Mouse (Mus musculus) heart, postnatal 0 days (tissue): ENCODE data around the gene Negr1. TPM values are rescaled to one million over a fixed set of nuclear protein-coding genes. Genes with fewer than 3 reads are reported as not detected.

Source experiments
- ATAC-seq: fragments of 200-750 bp; cut with Nextera tagmentation; 2 replicates; pipeline ENCODE4 v1.8.0; 2017; ENCODE audit warnings: low read depth, moderate number of reproducible peaks, moderate library complexity; ENCODE audit not compliant: insufficient read depth
- DNase-seq: peaks from one replicate; pipeline ENCODE4 v3.0.0-alpha.2; 2016; ENCODE audit warnings: low spot score
- H3K27ac ChIP-seq: fragments of 300-500 bp; sonication (generic); 2 replicates; pipeline ENCODE4 v1.5.1; 2014; ENCODE audit warnings: low read depth, mild to moderate bottlenecking
- H3K27me3 ChIP-seq: fragments of 300-500 bp; sonication (generic); 2 replicates; pipeline ENCODE4 v1.6.1; 2014; ENCODE audit warnings: low read length, mixed read lengths; ENCODE audit not compliant: control insufficient read depth, insufficient read depth
- H3K36me3 ChIP-seq: fragments of 300-500 bp; sonication (generic); replicated peaks from 2 replicates; pipeline ENCODE4 v1.6.1; 2014; ENCODE audit warnings: low read length, mixed read lengths; ENCODE audit not compliant: control insufficient read depth, insufficient read depth
- H3K4me1 ChIP-seq: fragments of 300-500 bp; sonication (generic); 2 replicates; pipeline ENCODE4 v1.6.1; 2014; ENCODE audit warnings: antibody characterized with exemption; ENCODE audit not compliant: control insufficient read depth, insufficient read depth
- H3K4me2 ChIP-seq: fragments of 300-500 bp; sonication (generic); 2 replicates; pipeline ENCODE4 v1.6.1; 2014; ENCODE audit warnings: low read depth, mild to moderate bottlenecking, low read length, moderate library complexity
- H3K4me3 ChIP-seq: fragments of 300-500 bp; sonication (generic); 2 replicates; pipeline ENCODE4 v1.5.1; 2014; ENCODE audit warnings: low read depth, low read length
- H3K9ac ChIP-seq: fragments of 300-500 bp; sonication (generic); replicated peaks from 2 replicates; pipeline ENCODE4 v1.6.1; 2014; ENCODE audit warnings: low read depth, low read length, mixed read lengths
- H3K9me3 ChIP-seq: fragments of 300-500 bp; sonication (generic); replicated peaks from 2 replicates; pipeline ENCODE4 v1.6.1; 2016; ENCODE audit warnings: low read length; ENCODE audit not compliant: control insufficient read depth
- CTCF ChIP-seq: IDR thresholded peaks from 2 replicates; pipeline ENCODE4 v1.5.1; 2016; ENCODE audit warnings: antibody characterized with exemption, control low read depth, low read depth
- EP300 ChIP-seq: IDR thresholded peaks from 2 replicates; pipeline ENCODE4 v1.6.1; 2016; ENCODE audit warnings: antibody characterized with exemption, low read depth
- WGBS: fragments of 180-500 bp; shearing (Covaris S2); extraction: QIAGEN DNeasy Blood & Tissue Kit; methylation state at CpG from one replicate; pipeline ENCODE4 v1.1.7; 2014; 5-methylcytosine and 5-hydroxymethylcytosine counted together
- polyA plus RNA-seq: library from polyadenylated mRNA; unstranded; fragments of >200 nt; fragmentation: Nextera tagmentation; extraction: Ambion mirVana; gene quantifications from 2 replicates; pipeline ENCODE4 v1.2.1, GENCODE M21; 2015
- total RNA-seq: library from RNA; depleted of rRNA; stranded (reverse); fragments of >200 nt; gene quantifications from 2 replicates; pipeline ENCODE4 v1.2.3, GENCODE M21; 2014; ENCODE audit warnings: low replicate concordance

The Negr1 gene
- total and polyA plus RNA-seq, 2 experiments from 2014 or later = 0.55 to 2.0 TPM

DNA sequence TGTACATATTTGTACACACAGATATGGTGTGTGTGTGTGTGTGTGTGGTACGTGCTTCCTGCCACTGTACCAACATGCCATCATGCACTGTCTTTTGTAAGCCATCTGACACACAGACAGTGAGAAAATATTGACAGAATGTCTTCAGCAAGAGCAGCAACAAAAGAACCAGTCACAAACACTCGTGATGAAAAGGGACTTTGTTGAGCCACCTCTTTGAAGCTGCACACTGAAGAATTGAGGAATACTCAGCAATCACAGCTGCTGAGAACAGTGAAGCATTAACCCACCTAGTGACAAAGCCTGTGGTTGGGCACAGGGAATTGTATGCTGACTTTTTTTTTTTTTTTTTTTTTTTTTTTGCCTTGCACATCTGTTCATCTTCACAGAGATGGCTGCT lies 558.3 kb downstream of the Negr1 start:
- Histone ChIP-seq H3K36me3 (no peaks in the 10 kb centered on the region), H3K27me3 (no peaks in the 10 kb centered on the region), H3K9ac (no peak overlapping the region), H3K4me1 (no peaks in the 10 kb centered on the region), H3K4me2 (no peak overlapping the region), H3K9me3 (no peaks in the 10 kb centered on the region), H3K4me3 (no peak overlapping the region), H3K27ac (no peak overlapping the region)
- WGBS = 54% methylated on average over 2 of the region's 2 CpGs
- no peak for ATAC-seq
- no peak for TF ChIP-seq EP300
- no peak for TF ChIP-seq CTCF
- DNase-seq = no peak

DNA sequence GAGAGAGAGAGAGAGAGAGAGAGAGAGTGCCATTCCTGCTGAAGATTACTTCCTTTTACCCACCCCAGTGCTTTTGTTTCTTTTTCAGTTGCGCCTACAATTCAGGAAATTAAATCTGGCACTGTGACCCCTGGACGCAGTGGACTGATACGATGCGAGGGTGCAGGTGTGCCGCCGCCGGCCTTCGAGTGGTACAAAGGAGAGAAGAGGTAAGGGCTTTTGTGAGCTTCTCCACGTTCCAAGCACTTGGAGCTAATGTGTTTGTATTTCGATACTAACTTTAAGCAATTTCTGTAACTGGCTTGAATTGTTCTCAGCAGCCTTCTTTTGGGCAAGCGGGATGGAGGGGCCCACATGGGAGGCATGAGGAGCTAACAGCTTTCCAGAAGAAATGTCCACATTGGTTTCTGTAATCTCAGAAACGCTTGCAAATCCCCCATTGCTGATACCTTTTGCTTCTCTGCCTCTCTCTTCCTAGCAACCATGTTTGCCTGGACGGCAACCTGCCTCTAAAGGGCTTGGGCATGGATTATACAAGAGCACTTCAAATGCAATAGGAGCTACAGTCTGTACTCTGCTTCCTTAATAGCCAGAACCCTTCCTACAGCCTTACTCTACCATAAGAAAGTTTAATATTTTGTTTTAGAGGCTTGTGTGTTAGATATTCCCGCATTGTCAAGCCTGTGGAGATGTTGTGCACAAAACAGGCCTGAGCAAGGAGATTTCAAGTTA lies 584.7 kb downstream of the Negr1 start:
- Histone ChIP-seq H3K4me2 (no peak overlapping the region), H3K9me3 (no peaks in the 10 kb centered on the region), H3K36me3 (no peaks in the 10 kb centered on the region), H3K4me3 (no peak overlapping the region), H3K9ac (no peak overlapping the region), H3K27me3 (no peaks in the 10 kb centered on the region), H3K27ac (no peak overlapping the region), H3K4me1 (no peaks in the 10 kb centered on the region)
- 83% methylated on average over 14 of the region's 14 CpGs for WGBS
- ATAC-seq = no peak
- DNase-seq = no peak
- TF ChIP-seq CTCF = no peak
- TF ChIP-seq EP300 = no peak

DNA sequence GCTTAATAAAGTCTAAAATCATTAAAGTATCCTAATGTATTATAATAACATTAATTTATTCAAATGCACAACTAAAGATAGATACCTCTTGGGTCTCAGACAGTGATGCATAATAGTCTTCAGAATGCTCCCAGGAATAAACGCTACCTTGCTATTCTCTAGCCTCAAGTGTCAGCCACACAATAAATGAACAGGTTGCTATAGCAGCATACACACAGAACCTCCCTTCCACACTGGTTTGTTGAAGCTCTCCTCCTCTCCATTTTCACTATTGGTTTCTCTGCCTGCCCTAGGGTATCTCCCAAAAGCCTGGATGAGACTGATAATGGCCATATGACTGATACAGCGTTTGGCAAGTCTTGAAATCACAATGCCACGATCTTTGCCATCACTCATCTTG lies 593.3 kb downstream of the Negr1 start:
- H3K9me3 ChIP-seq = no peaks in the 10 kb centered on the region
- H3K36me3 ChIP-seq = no peaks in the 10 kb centered on the region
- no peak overlapping the region for H3K4me2 ChIP-seq
- no peak overlapping the region for H3K4me3 ChIP-seq
- TF ChIP-seq CTCF (no peak), EP300 (no peak)
- no peak for ATAC-seq
- H3K27ac ChIP-seq = no peak overlapping the region
- no peaks in the 10 kb centered on the region for H3K27me3 ChIP-seq
- WGBS = 74% methylated on average over 3 of the region's 3 CpGs
- H3K4me1 ChIP-seq = no peaks in the 10 kb centered on the region
- no peak for DNase-seq
- H3K9ac ChIP-seq = no peak overlapping the region

DNA sequence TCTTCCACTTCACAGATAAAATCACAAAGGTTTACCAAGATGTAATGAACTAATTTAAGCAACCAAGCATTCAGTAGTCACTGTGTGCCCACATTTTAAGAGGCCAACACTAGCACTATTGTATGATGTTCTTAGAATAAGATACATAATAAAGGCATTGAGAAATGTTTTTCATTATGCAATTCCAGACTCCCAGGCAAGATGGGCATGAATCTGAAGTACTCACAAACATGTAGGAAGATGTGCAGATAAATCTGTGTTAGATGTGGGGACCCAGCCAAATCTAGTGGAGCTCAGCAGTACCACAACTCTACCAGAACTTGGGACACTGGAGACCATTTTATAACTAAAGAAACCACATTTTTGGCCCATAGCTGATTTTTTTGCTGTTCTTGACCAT lies 593.9 kb downstream of the Negr1 start:
- no peaks in the 10 kb centered on the region for H3K4me1 ChIP-seq
- ATAC-seq = no peak

DNA sequence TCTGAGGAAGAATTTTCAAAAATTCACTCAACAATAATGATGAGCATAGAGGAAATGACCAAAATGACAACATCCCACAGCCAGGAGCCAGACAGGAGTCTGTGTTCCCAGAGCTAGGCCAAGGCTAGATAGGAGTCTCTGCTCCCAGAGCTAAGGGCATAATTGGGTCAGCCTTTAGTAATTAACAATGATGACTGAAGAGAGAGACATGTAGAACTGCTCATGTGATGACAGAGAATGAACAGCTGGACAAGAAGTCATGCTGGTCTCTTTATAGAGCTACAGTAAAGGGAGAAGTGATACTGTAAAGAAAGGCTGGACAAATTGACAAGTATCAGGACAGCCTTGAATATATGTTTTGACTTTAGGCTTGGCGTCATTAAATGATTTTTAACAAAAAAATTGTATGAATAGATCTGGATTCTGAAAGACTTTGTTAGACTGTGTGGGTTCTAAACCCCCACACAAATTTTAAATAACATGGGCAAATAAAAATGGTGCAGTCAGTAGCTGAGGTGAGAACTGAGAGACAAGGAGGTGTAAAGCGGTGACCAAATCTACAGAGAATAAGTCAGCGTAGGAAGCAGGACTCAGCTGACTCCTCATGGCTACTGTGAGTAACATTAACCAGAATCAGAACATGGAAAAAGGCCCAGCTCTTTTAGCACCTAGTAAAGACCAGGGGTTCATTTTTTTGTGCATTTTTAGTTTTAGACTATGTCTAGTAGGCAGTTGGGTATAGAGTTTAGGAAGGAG lies 603.4 kb downstream of the Negr1 start:
- no peak overlapping the region for H3K9ac ChIP-seq
- no peaks in the 10 kb centered on the region for H3K36me3 ChIP-seq
- no peak for TF ChIP-seq CTCF
- TF ChIP-seq EP300 = no peak
- no peaks in the 10 kb centered on the region for H3K4me1 ChIP-seq
- H3K27ac ChIP-seq = no peak overlapping the region
- ATAC-seq = peak; percentile 33; the same call in 1 of the 2 replicates
- WGBS = 80% methylated on average over 3 of the region's 3 CpGs
- no peaks in the 10 kb centered on the region for H3K27me3 ChIP-seq
- no peaks in the 10 kb centered on the region for H3K9me3 ChIP-seq
- H3K4me2 ChIP-seq = no peak overlapping the region
- no peak for DNase-seq
- H3K4me3 ChIP-seq = no peak overlapping the region

More for the DNA sequence above, 593.9 kb downstream of the Negr1 start:
- H3K4me2 ChIP-seq = no peak overlapping the region
- H3K27me3 ChIP-seq = no peaks in the 10 kb centered on the region
- no peaks in the 10 kb centered on the region for H3K36me3 ChIP-seq
- no peak overlapping the region for H3K4me3 ChIP-seq
- no peaks in the 10 kb centered on the region for H3K9me3 ChIP-seq
- no peak overlapping the region for H3K9ac ChIP-seq
- TF ChIP-seq EP300 (no peak), CTCF (no peak)
- DNase-seq = no peak
- no peak overlapping the region for H3K27ac ChIP-seq
